Mouse (Mus musculus) bone marrow macrophage, adult 2 months (primary cell): ENCODE results near the gene Hist1h3f.
"Not testable (repeated sequence)": the region's sequence is repeated elsewhere in the genome, so short reads cannot be mapped to it uniquely, and the experiment has no call there.

Source experiments
- CTCF ChIP-seq: IDR thresholded peaks from 2 replicates; pipeline ENCODE4 v1.5.1; 2012; ENCODE audit warnings: low read depth, mild to moderate bottlenecking, low read length, moderate library complexity
- POLR2A ChIP-seq: IDR thresholded peaks from 2 replicates; pipeline ENCODE4 v1.6.1; 2012; ENCODE audit warnings: mild to moderate bottlenecking, low read depth, low read length, borderline replicate concordance

GRCm38 (mm10) chr13:23544787-23545120 is 902 bp downstream of the Hist1h3f start:
- TF ChIP-seq CTCF, POLR2A: not testable (repeated sequence)
